Mouse (Mus musculus) G1E (cell line): Measurements from ENCODE around the gene Ctsa.

ENCODE experiments used
- CTCF ChIP-seq: IDR thresholded peaks from 2 replicates; pipeline ENCODE4 v1.5.1; 2012; ENCODE audit warnings: low read depth, low read length, inconsistent platforms, mixed read lengths
- GATA2 ChIP-seq: IDR thresholded peaks from 2 replicates; pipeline ENCODE4 v1.6.1; 2012; ENCODE audit warnings: low read depth, low read length, inconsistent platforms, borderline replicate concordance
- POLR2AphosphoS5 ChIP-seq: IDR thresholded peaks from 2 replicates; pipeline ENCODE4 v1.6.1; 2012; ENCODE audit warnings: low read depth, low read length, inconsistent platforms; ENCODE audit not compliant: insufficient replicate concordance
- TAL1 ChIP-seq: conservative IDR thresholded peaks from 2 replicates; pipeline ENCODE4 v1.6.1; 2012; ENCODE audit warnings: low read depth, low read length, inconsistent platforms, mixed read lengths

- TF ChIP-seq CTCF: no peak
- no peak for TF ChIP-seq POLR2AphosphoS5
- TF ChIP-seq TAL1: no peak
- no peak for TF ChIP-seq GATA2
These were observed 44.9 kb upstream of the Ctsa start for GRCm38 (mm10) chr2:164787779-164788178.
